Mouse (Mus musculus): Measurements from ENCODE around the gene Trim3.

Trim3 gene

GRCm38 (mm10) chr7:105559016-105559415 is 74.4 kb downstream of the Trim3 start:
- DNase-seq (ENCODE audit: low read depth, low spot score) = no peak

GRCm38 (mm10) chr7:105557671-105558070 is 75.7 kb downstream of the Trim3 start:
- no peak for DNase-seq (ENCODE audit: low read depth, low spot score)

DNA sequence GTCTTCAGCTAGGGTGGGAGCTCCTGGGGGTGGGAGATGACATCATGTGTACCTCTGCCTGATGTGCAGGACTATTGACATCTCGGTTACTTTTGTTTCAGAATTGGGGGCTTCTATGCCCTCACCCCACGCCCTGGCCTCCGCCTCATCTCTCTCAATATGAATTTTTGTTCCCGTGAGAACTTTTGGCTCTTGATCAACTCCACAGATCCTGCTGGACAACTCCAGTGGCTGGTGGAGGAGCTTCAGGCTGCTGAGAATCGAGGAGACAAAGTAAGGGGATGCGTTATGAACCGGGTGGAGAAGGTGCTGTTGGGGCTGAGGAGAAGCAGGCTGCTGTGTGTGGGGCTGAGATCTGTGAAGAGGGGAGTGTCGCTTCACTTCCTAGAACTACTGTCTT is 77.0 kb downstream of the Trim3 start:
- DNase-seq (ENCODE audit: low read depth, low spot score) = no peak

GRCm38 (mm10) chr7:105555571-105555970 is 77.8 kb downstream of the Trim3 start:
- DNase-seq (ENCODE audit: low read depth, low spot score) = no peak

Measured in A20 (cell line).